Mouse (Mus musculus): Measurements from ENCODE around the gene Dgke.

The Dgke gene

DNA sequence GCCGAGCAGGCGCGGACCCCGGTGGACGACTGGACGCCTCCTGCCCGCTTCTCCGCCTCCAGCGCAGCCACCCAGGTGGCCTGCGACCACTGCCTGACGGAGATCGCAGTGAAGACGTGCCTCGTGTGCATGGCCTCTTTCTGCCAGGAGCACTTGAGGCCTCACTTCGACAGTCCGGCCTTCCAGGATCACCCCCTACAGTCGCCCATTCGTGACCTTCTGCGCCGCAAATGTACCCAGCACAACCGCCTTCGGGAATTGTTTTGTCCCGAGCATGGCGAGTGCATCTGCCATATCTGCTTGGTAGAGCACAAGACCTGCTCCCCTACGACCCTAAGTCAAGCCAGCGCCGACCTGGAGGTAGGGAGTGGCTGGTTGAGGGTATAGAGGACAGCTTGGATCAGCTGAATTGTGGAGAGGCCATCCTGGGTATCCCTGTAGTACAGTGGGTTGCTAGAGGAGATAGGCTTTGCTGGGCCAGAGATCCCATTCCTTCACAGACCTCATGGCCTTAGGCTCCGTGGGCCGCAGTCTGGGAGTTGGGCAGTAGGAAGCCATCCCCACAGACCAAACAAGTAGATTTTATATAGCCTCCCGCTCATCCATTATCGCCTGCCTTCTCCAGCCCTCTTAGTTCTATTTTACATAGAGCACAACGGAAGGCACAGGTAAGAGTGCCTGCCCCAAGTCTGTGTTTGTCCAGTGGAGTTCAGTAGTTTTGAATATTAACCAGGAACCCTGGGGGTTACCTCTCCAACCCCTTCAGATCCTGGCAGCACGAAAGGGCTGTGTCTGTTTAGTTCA lies 66.7 kb downstream of the Dgke start:
- DNase-seq, result peak; percentile 67

DNA sequence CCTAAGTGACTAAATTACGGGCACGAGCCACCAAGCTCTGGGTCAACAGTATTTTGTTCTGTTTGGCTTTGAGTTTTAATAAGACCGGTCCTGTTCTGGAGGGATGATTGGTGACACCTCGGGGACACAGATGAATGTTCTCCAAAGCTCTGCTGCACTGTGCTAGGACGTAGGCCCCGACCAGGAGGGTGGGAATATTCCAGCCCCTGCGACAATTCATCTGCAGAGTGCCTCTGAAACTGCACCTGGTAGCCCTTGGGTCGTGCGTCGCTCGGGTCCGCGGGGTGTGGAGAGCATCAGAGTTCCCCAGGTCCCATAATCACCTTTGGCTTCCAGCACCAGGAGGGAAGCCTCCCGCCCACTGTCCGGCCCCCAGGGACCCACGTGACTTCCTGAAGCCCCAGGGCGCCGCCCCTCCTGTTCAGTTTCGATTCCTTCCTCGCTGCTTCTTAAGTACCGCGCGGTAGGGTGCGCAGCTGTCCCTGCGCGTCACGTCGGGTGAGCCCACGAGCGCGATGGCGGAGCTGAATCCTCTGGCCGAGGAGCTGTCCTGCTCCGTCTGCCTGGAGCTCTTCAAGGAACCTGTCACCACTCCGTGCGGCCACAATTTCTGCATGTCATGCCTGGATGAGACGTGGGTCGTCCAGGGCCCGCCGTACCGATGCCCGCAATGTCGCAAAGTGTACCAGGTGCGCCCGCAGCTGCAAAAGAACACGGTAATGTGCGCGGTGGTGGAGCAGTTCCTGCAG lies 67.5 kb downstream of the Dgke start, which contains the start of gene Trim25:
TSS of gene Trim25 (plus strand) at position 403 of the 749 bp plus-strand sequence.
- DNase-seq, result peak; percentile 97

DNA sequence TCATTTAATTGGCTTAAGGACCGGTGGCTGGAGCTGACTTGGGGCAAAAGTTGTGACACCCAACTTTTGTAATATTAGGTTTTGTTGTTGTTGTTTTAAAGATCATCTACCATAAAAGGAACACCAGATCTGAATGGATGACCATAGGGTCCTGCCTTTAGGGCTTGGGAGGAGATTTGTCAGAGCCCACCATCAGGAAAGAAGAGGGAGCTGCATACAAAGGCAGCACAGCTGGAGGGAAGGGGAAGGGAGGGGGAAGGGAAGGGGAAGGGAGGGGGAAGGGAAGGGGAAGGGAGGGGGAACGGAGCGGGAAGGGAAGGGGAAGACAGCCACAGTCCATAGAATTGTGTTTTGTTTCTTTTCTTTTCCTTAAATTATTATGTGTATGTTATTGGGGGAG lies 68.2 kb downstream of the Dgke start:
- DNase-seq, result no peak

DNA sequence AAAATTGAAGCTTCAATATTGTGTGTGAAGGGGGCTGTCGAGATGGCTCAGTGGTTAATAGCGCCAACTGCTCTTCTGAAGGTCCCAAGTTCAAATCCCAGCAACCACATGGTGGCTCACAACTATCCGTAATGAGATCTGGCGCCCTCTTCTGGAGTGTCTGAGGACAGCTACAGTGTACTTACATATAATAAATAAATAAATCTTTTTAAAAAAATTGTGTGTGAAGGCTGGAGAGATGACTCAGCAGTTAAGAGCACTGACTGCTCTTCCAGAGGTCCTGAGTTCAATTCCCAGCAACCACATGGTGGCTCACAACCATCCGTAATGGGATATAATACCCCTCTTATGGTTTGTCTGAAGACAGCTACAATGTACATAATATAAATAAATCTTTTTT lies 69.3 kb downstream of the Dgke start:
- peak; percentile 52 for DNase-seq

DNA sequence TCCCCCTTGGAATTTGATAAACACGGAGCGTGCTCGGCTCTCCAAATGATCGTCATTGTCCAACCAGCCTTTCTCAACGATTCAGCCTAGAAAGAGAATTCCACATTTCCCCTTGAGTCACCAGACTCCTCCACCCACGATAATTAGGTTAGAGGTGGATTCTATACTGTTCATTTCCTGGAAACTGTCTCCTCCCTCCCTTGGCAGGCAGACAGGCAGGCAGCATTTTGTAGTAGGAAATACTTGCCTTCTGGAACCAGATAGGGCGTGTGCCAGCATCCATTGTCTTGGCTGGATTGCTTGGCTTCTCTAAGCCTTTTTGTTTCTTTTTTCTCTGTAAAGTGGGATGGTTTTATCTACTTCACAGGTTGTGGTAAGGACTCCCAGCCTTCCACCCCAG lies 70.2 kb downstream of the Dgke start:
- no peak for DNase-seq

DNA sequence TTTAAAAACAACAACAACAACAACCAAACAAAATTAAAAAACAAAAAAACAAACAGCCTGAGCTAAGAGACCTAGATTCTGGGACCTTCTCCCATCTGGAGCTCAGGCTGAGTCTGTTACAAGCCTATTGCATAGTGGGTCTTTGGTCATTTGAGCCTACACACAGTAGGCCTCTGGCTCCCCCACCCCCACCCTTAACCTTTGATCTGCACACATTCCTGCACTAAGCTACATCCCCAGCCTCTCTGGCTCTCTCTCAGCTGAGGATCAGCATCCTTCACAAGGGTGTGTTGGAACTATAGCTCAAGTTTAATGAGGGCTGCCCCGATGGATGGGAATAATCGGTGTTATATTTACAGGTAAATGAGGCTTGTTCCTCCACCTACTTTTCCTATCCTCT lies 71.0 kb downstream of the Dgke start:
- DNase-seq, result no peak

DNA sequence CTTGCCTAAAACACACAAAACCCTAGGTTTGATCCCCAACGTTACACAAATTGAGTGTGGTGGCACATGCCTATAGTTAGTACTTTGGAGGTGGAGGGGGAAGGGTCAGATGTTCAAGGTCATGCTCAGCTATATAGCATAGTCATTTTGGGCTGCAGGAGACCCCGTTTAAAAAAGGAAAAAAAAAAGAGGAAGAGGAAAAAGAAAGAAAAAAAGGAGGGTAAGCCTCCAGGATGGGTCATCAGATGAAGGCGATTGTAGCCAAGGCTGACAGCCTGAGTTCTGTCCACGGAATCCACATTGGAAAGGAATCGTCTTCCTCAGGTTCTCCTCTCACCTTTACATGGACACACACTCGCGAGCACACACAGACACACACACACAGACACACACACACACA lies 72.2 kb downstream of the Dgke start:
- no peak for DNase-seq

DNA sequence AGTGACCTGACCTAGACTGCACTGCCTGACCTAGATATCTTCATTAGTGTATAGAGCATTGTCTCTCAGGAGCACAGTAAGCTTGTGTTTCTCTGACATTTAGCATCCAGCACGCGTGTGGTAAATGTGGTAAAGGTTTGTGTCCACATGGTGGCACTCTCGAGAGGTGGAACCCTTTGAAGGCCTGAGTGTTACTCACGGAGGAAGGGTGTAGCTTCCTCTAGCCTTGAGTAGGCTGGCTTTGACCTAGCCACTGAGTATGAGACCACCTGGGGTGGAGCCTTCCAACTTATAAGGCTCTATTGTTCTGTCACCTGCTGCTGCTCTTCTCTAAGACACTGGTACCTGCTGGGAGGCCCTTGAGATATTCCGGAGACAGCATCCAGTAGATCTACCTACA lies 73.0 kb downstream of the Dgke start:
- DNase-seq, result peak; percentile 86

DNA sequence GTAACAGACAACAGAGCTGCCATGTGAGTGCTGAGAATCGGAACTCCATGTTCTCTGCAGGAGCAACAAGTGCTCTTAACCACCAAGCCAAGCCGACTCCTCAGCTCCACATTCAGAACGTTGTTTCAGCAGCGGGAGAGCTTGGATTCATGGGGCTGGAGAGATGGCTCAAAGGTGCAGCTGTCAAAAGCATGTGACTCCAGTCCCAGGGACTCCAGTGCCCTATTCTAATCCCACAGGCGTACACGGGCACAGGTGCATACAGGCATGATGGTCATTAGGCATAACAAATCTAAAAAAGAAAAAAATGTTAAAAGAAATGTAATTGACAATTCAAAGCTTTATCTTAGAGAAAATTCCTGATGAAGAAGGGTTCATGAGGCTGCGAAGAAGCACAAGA lies 73.5 kb downstream of the Dgke start:
- DNase-seq, result no peak

DNA sequence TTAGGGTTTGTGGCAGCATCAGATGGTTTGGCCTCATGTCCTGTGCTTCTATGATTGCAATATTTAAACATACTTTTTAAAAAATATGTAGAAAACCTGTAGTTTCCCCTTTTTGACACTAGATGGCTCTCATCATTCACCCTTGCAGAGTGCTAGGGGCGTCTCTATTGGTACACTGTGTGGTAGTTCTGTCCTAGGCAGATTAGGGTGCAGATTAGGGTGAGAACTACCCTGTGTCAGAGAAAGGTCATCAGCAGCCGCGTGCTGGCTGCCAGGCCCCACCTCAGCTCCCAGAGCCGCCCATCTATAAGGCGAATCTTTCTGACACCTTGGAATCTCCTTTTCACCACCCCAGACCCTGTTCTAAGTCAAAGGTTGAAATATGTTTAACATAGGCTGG lies 77.1 kb downstream of the Dgke start:
- DNase-seq, result peak; percentile 48

DNA sequence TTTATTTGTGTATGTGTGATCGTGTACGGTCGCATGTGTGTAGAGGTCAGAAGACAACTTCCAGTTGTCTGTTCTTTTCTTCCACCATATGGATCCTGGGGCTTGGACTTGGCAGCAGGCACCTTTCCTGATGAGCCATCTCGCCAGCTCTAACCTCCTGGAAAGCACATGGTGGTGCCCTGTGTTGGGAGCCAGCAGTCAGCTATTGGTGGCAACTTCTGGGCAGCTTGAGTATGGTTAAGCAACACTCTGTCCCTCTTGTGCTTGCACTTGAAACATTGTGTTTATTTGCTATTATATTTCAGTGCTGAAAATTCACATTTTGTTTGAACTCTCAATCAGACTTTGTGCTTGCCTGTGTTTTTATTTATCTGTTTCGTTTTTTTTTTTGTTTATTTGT lies 77.7 kb downstream of the Dgke start:
- no peak for DNase-seq

DNA sequence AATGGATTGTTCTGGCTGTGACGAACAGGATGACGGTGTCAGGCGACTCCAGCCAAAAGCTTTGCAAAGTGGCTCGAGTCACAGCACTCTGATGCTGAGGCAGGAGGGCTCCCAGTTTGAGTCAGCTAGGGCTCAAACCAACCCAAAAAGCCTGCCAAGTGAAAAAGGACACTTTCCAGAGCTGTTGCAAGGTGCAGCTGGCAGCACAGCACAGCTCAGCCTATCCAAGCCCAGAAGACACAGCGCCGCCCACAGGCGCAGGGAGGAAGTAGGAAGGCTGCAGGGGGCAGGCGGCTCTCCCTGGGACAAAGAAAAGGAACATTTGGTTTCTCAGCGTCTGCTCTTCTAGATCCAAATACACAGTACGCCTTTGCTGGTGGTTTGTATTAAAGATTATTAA lies 80.0 kb downstream of the Dgke start:
- DNase-seq, result no peak

Data from kidney, adult 9 months (tissue).